Mouse (Mus musculus): ENCODE results near the gene Fcmr.

DNA sequence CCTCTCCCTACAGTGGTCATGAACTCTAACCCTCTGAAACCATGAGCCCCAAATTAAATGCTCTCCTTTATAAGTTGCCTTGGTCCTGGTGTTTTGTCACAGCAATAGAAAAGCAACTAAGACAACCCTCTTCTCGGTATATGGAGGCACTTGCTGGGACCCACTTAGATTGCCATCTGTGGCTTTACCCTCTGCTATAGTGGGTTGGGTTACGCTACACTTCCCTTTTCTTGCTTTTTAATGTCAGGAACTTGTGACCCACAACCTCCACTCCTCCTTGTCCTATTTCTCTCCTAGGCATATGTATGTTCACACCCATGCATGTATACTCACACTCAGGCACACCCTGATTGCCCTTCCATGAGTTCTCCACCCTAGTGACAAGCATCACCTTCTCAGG is 7.4 kb downstream of the Fcmr start:
- TF ChIP-seq CTCF (IDR thresholded peaks at IDR 0.05; ENCODE audit: extremely low read depth, insufficient read length, insufficient replicate concordance, low read depth, low read length), result no peak
- TF ChIP-seq POLR2A (IDR thresholded peaks at IDR 0.05; ENCODE audit: low read depth, low read length), result no peak
